Mouse (Mus musculus): ENCODE results near the gene Timm10b.
A peak's percentile ranks its signal among the peaks of the same experiment; 100 is the strongest.

The Timm10b gene

GRCm38 (mm10) chr7:105639756-105640155 is at the start of gene Timm10b:
TSS of gene Timm10b (plus strand) at chr7:105640056.
- no peak for DNase-seq (ENCODE audit: low read depth, low spot score)

DNA sequence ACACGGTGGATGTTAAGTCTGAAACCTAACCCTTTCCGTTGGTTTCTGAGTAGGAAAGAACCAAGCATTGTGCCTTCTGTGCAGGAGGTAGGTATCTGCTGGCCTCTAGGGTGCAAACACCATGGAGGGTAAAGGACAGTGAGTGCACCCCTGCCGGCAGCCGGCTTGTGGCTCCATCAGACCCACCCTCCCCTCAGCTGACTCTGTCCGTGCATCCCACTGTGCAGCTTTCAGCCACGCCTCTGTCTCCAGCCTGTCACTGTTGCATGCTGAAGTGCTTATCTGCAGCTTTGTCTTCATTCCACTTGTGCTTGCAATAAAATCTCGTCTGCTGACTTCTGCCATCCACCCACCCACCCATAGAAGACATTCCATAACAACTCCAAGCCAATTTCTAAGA is 49.8 kb upstream of the Timm10b start:
- DNase-seq (ENCODE audit: low read depth, low spot score) = no peak

GRCm38 (mm10) chr7:105602860-105603623 is 36.8 kb upstream of the Timm10b start:
- peak; percentile 64 for DNase-seq (ENCODE audit: low read depth, low spot score)

DNA sequence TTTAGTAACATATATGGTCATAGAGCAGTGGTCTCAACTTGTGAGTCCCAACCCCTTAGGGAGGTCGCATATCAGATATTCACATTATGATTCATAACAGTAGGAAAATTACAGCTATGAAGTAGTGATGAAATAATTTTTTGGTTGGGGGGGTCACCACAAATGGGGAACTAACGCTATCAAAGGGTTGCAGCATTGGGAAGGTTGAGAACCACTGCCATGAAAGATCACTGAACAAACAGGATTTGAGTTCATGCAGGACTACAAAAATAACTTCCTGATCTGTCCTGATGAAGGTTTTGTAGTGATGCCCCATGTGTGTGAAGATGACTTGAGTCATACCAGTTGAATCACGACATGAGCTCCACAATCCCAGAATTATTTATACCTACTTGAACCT is 31.4 kb upstream of the Timm10b start:
- DNase-seq (ENCODE audit: low read depth, low spot score) = no peak

- no peak for DNase-seq (ENCODE audit: low read depth, low spot score)
These were observed 28.1 kb upstream of the Timm10b start for GRCm38 (mm10) chr7:105611767-105612166.

DNA sequence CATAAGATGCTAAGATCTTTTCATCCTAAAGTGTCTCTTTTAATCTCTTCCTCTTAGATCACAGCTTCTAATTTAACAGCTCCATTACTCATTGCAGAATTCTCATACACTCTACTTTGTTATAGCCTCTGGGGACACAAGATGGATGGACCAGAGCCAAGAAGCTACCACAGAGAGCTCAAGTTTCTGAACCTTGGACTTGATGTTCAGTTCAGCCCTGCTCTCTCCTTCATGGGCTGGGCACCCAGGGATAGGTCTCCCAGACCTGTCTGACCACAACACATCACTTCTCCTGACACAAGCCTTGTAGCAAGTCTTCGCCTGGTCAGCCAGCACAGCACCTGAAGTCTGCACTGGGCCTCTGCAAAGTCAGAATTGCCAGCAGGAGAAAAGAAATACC is 25.5 kb upstream of the Timm10b start:
- DNase-seq (ENCODE audit: low read depth, low spot score) = no peak

- DNase-seq (ENCODE audit: low read depth, low spot score) = no peak
These were observed 24.1 kb upstream of the Timm10b start for GRCm38 (mm10) chr7:105615720-105616119.

DNA sequence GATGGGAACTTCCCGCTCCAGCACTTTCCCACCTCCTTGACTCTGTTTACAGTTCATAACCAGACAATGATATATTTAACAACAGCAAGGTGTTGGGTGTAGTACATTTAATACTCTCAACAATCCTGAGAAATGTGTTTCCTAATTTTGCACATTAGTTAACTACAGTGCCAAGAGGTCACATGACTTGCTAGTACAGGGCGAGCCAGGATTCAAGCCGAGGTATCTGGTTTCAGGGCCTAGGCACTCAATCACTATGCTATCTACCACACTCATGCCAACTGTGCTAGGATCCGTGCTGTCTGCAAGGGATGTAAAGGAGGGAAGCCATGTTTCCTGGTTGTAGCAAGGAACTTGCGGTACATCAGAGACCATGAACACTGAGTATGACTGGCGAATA is 23.3 kb upstream of the Timm10b start:
- DNase-seq (ENCODE audit: low read depth, low spot score) = no peak

DNA sequence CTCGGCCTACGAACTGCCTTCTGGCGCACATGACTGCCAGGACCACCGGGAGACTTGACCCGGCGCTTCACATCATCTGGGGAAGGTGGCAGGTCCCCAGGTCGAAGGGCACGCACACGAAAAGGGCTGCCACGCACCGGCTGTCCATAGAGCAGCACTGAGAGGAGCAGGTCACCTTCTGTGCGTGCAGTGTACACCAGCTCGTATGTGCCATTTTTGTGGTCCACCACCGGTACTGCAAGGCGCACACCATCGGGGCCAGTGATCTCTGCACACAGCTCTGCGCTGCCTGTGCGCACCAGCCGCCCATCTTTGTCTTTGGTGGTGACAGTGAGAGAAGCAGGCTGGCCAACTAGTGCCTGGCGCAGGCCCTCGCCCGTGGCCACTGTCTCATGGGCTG is 22.0 kb upstream of the Timm10b start:
- no peak for DNase-seq (ENCODE audit: low read depth, low spot score)

- DNase-seq (ENCODE audit: low read depth, low spot score) = no peak
These were observed 20.2 kb upstream of the Timm10b start for GRCm38 (mm10) chr7:105619701-105620100.

GRCm38 (mm10) chr7:105621053-105621452 is 18.8 kb upstream of the Timm10b start:
- no peak for DNase-seq (ENCODE audit: low read depth, low spot score)

DNA sequence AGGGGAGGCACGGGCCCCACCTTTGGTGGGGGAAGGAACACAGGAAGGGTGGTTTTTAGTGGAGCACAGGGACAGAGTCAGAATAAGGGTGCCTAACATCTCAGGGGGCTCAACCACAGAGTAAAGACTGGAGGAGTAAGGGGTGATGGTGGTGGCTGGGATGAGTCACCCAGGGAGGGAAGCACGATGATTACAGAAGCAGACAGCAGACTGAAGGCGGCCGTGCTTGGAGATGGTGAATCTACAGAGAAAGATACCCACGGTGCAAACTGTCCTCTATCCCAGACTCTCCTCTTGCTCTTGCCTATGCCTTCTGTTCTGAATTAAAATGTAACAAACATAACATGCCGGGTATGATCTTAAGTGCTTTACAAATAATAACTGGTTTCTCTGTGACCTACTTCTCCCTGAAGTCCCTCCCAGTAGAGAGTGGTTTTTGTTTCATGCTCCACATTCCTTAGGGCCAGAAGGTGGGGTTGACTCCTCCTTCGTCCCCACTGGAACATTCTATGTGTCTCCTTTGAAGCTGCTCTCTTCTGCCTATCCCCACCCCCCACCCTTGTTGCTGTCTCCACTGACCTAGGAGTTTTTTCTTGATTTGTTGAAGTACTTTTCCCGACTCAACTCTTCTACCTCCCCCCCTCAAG is 18.1 kb upstream of the Timm10b start:
- DNase-seq (ENCODE audit: low read depth, low spot score) = no peak

DNA sequence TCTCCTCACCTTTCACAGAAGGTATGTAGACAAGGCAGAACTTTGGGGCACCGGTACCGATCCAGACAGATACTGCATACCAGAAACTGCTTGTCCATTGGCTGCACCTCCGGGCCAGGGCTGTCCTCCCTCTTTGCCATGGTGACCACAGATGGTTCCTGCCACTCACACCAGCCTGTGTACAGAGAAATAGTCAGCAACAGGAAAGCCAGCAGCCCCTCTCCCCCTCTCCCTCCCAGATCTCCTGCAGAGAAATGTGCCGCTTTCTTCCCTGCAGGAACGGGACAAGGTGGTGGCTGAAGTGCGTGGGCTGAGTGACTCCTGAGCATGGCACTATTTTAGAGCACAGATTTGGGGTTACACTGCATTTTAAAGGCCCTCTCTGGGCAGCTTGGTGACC is 14.5 kb upstream of the Timm10b start:
- DNase-seq (ENCODE audit: low read depth, low spot score) = no peak

GRCm38 (mm10) chr7:105628633-105629032 is 11.2 kb upstream of the Timm10b start:
- DNase-seq (ENCODE audit: low read depth, low spot score) = peak; percentile 42

- no peak for DNase-seq (ENCODE audit: low read depth, low spot score)
These were observed 7.3 kb upstream of the Timm10b start for GRCm38 (mm10) chr7:105632551-105632972.

DNA sequence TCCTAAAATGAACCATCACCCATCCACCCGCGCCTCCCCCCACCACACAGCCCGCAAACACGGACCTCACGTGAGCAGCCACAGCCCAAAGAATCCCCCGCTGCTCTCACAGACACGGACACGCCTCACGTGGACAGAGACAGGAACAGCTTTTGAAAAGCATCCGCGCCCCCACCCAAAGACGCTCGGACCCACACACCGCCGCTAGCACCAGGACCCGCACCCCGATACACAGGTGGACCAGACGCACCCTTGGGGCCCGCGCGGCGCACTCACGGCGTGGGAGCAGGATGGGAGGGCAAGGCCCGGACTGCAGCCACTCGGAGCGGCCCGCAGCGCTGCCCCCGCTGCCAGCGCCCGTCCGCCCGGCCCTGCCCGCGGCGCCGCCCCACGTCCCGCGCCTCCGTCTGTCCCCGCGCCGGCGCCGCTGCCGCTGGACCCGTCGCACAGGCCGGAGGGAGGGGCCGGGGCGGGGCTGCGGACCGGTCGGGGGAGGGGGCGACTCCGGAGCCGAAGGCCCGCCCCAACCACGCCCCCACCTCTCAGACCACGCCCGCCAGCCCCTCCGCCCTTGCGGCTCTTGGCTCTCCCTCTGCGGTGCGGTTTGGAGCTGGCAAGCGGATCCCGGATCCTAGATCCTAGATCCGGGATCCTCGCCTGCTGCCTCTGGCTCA is 6.6 kb upstream of the Timm10b start, which contains the start of gene Trim3:
TSS of gene Trim3 (minus strand) at position 445 of the 674 bp plus-strand sequence.
- peak; percentile 78 for DNase-seq (ENCODE audit: low read depth, low spot score)

DNA sequence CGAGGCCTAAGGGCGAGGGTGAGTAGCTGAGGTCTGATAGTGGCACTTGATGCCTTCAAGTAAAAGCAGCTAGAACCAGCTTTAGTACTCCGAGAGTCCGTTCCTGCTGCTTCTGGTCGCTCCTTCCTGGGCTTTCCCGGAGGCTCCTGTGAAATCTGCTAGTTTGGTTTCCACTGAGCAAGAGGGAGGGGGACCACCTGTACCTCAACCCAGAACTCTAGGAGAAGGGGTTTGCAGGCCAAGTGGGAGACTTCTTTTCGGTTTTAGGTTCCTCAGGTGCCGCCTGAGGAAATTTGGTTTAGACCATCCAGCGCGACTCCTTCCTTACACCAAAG is 6.1 kb upstream of the Timm10b start:
- DNase-seq (ENCODE audit: low read depth, low spot score) = no peak

- DNase-seq (ENCODE audit: low read depth, low spot score) = no peak
These were observed 5.5 kb upstream of the Timm10b start for GRCm38 (mm10) chr7:105634272-105634920.

DNA sequence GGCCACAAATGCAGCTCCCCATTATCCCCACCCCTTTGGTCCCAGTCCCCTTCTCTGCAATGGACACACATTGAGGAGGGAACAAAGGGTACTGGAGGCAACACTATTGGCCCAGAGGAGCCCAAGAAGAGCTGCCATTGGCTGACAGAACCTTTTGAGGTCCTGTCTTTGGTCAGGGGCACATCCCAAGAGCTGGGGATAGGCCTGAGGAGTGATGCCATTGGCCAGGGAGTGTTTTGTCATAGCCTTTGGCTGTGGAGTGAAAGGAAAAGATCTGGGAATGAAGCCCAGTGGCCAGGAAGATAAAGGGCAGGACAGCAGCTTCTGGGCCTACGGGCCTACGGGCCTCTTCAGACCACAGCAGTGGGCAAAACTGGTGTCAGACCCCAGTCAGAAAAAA is 4.1 kb upstream of the Timm10b start:
- no peak for DNase-seq (ENCODE audit: low read depth, low spot score)

GRCm38 (mm10) chr7:105638776-105639175 is 1.1 kb upstream of the Timm10b start:
- no peak for DNase-seq (ENCODE audit: low read depth, low spot score)

DNA sequence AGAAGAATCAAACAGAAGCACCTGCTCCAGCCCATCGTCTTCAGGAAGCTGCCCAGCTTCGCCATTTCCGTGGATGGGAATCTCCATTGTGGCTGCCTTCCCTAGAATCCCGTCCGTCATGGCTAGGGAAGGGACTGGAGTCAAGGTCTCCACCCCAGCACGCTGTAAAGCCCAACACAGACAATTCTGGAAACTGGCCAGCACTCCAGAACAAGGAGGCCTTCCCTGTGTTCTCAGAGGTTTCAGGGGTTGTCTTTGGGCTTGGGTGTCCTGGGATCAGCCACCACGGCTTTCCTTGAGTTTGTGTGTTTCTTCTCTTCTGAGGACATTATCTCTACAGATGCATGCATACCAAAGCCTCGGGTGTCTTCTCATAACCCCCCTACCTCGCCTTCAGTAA is 552 bp upstream of the Timm10b start:
- no peak for DNase-seq (ENCODE audit: low read depth, low spot score)

GRCm38 (mm10) chr7:105640233-105640893 is 507 bp downstream of the Timm10b start, which contains the start of the genes Arfip2 and Gm45799:
TSS of gene Arfip2 (minus strand) at chr7:105640416.
TSS of gene Gm45799 (plus strand) at chr7:105640552.
- peak; percentile 98 for DNase-seq (ENCODE audit: low read depth, low spot score)

Data from retina, postnatal 7 days (tissue).